Mouse (Mus musculus) adrenal gland, postnatal 10 days (tissue): Measurements from ENCODE around the gene Ksr1. TPM values are rescaled to one million over a fixed set of nuclear protein-coding genes. Genes with fewer than 3 reads are reported as not detected.
A peak's percentile ranks its signal among the peaks of the same experiment; 100 is the strongest.

Experiments used
- DNase-seq: peaks from one replicate; pipeline ENCODE4 v3.0.0; 2021; ENCODE audit warnings: mixed read lengths
- total RNA-seq, 2 experiments: library from RNA; stranded (reverse); gene quantifications; 2 replicates each; pipeline ENCODE4 v1.2.3; 2021

Gene Ksr1
- total RNA-seq, 2 experiments from 2014 or later = 12.0 to 17.3 TPM

DNA sequence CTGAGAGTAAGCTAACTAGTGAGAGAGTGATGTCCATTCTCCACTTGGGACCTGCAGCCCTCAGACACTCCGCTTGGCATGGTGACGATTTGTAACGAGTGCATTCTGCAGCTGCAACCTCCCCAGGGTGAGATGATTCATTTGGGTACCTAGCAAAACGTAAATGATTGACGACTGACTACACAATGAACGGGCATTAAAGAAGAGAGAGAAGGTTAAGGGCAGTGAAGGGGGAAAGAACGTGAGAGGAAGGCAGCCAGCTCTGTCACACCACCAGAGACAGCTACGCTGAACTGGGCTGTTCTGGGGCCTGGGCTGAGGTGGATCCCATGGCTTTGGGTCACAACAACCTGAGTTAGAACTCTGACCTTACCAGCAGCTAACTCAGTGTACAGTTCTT, 81.9 kb downstream of the Ksr1 start:
- DNase-seq = no peak

DNA sequence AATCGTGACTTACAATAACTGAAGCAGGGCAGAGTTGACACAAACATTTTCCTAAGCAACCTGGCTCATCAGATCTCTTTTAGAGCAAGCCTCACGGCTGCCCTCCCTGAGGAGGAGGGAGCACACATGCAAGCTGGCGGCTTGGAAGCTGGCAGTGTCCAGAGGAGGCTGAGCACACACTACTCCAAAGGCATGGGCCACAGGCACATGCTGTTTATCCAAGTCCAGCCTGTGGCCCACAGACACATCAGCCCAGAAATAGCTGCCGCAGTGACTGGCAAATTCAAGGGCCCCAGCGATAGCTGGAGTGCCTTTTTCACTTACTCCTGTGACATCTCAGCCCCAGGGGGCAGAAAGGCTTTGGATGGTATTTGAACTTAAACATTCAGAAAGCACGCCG, 82.6 kb downstream of the Ksr1 start:
- DNase-seq = no peak

DNA sequence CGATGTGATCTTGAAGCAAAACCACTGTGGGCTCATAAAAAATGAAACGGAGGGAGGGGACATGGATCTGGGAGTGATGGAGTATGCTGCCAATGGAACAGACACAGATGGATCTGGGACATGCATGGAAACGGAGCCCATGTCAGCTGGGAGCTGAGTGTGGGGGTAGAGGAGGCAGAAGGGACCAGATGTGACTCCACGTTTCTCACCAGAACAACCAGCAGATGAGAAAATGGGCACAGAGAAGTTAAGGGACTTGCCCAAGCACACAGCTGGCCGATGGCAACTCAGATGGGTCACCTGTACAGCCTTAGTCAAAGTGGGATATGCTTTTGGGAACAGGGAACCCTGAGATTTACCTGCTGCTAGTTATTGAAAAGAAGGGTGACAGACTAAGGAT, 83.3 kb downstream of the Ksr1 start:
- DNase-seq = no peak

DNA sequence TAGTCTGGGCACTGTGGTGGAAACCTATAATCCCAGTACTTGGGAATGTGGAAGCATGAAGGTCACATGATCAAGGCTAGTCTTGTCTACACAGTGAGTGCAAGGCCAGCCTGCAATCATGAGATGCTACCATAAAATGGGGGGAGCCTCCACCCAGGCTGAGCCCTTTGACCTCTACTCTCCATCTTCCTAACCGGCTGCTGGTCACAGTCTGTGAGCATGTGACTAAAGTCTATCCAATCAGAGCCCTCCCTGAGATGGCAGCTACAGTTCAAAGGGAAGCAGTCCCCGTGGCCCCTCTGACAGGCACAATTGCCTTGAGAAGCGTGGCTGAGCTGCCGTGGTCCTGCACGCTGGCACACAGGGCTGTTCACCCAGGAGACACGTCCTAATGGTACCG, 84.4 kb downstream of the Ksr1 start:
- no peak for DNase-seq

DNA sequence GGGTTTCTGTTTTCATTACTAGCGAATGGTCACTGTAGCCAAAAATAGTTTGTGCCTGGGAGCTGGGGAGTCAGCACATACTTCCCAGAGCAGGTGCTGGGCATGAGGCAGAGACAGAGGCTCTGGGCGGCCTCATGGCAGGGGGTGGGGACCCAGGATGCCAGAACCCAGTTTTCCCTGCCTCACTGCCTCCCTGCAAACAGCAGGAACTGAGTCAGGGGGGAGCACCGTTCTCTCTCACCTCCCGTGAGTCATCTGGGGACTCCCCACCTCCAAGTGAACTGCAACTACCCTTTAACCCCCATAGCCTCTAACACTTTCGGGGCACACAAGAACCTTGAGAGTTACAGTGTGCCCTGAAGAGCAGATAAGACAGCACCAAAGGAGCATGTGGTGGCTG, 86.4 kb downstream of the Ksr1 start:
- DNase-seq = no peak

DNA sequence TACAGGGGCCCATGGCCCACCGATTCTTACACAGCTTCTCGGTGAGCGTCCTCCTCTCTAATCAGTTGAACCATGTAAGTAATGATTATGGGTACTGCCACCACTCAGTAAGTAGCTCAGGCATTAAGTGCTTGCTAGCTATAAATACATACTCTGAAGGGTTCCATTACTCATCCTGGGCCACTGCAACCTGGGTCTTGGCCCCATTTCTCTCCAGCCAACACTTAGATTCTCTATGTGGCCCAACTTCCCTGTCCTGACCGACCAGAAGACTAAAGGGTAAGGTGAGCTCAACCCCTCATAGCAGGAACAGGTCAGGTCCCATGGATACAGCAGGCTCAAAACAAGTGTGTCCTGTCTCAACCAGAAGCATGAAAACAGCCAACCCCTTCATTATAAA, 87.1 kb downstream of the Ksr1 start:
- DNase-seq = no peak

DNA sequence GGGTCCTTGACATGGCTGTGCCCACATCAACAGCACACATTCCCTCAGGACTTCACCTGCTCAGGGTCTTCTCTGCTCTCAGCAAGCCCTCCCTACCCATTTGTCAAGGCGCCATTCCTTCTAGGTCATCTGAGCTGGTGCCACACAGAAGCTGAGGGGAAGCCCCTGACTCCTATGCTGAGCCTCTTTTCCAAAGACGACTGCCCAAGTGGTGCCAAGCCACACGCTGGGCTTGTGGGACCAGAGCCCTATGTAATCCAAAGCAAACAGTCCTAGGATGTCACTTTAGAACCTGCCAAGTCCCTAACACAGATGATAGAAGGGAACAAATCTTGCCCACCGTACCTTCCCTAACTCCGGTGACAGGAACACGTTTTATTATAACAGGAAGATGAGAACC, 87.6 kb downstream of the Ksr1 start:
- no peak for DNase-seq

DNA sequence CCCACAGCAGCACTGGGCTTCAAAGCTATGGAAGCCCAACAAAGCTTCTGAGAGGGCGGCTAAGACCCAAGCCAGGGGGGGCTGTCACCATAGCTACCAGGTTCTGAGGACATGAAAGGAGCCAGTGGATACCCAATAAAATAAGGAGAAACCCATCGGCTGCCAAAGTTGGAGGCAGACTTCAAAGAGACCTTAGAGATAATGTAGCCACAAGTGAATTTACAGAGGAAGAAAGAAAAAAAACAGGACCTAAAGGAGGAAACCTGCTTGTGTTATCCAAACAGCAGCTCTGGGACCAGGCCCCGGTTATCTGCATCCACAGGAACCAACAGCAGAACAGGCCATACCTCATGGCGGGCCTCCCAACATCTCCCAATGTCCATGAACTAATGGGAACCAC, 88.4 kb downstream of the Ksr1 start:
- no peak for DNase-seq

DNA sequence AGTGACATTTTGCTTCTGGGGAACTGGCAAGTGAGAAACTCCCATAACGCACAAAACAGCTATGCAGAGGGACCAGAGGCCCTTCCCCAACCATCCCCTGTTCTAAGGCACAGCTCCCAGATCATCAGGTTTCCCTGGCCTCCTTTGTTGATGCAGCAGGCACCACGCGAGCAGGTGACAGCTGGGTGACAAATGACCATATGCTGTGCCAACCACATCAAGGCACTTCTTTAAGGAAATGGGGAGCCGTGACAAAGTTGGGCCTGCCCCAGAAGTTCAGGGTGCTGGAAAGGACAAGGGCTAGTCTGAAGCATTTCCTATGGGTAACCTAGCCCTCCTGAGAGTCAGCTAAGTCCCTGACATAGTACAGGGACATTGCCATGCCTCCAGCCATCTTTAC, 89.3 kb downstream of the Ksr1 start:
- DNase-seq = no peak

DNA sequence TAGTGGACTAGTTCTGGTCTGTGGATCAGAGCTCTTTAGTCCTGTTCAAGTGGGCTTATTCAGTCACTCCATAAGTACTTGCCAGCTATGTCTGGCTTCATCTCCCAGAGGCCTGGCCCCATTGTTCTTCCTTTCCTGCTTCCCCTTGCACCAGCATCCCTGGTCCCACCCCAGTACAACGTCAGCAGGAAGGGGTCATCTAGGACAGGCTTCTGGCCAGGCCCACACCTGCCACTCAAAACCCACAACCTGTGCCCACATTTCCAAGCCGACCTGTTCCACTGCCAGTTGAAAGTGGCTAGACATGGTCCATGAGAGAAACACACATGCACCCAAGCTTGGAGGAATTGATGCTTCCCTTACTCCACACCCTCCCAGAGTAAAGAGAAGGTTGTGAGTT, 90.2 kb downstream of the Ksr1 start:
- no peak for DNase-seq

DNA sequence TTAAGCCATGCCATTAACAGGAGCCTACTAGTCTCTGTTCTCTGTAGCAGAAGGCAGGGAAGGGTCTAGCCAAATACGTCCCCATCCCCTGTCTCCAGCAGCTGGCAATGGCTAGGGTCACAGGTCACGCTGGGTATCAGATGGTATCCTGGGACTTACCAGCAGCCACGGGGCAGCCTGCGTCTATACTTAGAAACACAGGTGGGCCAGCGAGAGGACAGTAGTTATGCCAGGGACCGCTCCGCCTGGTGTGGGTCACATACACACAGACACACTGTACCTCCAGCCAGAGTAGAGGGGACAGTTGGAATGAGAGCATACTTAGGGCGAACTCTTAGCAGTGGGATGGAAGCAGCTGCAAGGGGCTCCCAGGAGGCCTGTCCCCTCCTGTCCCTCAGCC, 91.0 kb downstream of the Ksr1 start:
- no peak for DNase-seq

DNA sequence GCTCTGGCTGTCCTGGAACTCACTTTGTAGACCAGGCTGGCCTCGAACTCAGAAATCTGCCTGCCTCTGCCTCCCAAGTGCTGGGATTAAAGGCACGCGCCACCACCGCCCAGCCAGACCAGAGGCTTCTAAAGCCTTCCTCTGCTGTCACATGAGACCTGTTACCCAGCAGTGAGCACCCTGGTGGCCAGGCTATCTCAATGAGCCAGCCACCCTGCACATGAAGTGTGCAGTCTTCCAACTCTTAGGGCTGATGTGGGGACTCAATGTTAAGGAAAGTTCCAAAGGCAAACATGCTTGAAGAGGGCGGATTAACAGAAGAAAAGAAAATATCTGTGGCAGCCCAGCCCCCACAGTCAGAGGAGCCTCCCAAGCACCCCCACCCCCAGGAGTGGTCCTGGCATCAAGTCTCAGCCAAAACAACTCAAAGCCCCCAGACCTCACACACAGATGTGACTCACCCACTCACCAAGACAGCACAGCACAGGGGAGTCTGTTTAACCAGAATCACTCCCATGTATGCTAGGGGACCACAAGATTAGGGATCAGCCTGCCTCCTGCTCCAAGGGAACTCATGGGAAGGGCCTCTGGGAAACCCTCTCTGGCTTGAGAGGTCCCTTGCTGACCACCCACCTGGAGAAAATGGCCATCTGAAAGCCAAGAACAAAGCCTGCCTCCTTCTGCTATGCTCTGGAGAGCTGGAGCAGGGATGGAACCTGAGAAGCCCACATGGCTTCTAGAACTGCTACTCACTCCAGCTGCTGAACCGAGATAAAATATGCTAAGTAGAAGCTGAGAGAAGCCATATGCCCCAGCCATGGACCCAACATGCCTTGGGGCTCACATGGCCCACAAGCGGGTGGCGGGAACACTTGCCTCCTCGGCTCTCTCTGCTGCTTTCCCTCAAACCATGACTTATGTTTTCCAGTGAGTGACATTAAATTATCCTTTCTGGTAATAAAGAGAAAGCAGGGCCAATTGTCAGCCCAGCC, 91.8 kb downstream of the Ksr1 start:
- no peak for DNase-seq

DNA sequence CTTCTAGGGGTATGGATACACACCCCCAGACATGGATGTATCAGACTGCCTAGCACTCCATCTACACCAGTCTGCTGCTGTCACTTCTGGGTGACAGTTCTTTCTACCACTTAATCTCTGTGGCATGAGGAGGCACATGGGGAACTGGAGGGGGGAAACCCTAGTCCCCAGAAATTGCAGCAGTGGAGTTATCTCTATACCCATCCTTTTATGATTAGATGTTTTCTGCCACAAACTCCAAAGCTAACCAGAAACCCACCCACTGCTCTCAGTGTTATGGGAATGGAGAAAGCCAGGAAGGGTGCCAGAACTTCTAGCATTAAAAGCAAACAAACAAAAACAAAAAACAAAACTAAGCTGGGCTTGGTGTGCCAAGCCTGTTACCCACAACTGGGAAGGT, 92.8 kb downstream of the Ksr1 start:
- DNase-seq = no peak

DNA sequence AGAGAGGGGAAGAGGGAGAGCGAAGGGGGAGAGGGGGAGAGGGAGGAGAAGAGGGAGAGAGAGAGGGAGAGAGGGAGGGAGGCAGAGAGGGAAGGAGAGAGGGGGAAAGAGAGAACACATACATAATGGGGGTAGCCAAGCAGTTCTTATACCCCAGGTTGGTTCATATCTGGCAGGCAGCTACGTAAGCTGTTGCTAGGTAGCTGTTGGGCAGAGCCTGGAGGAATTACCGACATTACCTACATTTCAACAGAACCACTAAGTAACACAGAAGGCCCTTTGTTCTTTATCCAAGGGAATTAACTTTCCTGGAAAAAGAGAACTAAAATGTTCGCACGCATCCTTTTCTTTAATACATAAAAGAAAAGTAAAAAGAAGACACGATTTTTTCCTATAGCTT, 93.4 kb downstream of the Ksr1 start:
- no peak for DNase-seq

DNA sequence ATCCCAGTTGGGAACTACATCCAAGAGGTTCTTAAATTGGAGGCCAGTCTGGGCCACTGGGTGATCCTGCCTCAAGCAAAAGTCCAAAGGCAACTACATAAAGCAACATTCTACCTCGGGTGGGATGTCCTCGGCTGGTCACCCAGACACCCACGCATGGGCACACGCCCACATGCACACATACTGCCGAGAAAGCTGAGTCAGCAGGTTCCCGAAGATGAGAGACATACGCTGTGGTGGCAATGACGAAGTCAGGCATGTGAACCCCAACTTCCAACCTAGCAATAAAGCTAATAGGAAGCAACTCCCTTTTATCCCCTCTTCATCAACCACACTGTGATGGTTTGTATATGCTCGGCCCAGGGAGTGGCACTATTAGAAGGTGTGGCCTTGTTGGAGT, 94.7 kb downstream of the Ksr1 start:
- no peak for DNase-seq

DNA sequence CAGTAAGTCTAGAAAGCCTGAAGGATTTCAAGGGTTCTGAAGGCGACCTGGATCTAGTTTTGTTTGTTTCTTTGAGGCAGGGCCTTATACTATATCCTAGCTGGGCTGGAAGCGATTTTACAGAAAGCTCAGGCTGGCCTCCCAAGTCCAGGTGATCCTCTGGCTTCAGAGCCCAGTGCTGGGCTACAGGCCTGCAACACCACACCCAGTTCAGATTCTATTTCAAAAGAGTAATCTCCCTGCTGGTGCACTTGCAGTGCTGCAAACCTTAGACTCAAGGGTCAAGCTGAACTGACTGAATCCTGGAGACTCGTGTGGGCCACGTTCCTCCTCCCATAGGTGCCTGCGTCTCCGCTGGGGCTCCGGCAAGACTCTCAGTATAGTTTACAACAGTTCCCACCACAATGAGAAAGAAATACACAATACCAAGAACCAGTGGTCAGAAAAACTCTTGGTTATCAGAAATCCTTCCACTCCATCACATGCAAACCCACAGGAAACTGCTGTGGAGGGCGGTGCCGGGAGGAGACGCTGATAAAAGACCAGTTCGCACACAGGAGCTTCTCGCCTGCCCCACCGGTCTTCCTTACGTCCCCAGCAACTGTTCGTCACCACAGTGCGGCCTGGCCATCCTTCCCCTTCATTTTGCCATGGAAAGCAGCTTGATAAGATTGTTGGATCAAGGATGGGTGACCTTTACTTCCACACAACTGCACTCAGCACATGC, 95.3 kb downstream of the Ksr1 start:
- no peak for DNase-seq

DNA sequence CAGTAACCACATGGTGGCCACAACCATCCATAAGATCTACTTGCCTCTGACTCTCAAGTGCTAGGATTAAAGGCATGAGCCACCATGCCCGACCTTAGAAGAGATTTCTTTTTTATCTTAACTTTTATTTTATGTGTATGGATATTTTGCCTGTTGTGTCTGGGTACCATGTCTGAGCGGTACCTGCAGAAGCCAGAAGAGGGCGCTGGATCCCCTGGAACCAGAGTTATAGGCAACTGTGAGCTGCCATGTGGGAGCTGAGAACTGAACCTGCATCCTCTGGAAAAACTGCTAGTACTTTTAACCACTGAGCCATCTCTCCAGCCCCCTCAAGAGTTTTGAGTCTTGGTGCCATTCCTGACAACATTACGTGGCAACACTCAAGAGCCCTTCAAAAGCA, 97.3 kb downstream of the Ksr1 start:
- DNase-seq = no peak

DNA sequence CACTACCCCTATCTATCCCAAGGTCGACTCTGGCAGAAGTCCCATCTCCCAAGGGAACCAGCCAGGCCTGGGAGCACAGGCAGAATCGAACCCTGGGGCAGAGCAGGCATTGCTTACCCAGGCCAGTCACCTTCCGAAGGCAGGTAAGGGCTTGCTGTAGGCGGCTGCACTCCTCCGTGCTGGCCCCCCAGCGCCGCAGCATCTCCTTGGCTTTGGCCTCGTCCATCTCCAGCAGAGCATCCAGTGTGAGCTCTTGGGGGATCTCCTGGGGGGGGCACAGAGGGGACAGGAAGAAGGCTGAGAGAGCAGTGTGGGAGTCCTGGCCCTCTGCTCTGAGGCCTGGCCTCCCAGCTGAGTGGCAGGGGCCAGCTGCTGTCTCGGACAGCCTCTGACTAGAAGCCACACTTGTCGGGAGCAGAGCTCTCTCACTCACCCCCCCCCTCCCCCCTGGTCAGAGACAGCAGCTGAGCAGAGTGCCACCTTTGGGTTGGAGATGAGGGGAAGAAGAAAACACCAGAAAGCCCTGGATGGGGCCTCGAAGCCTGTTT, 99.0 kb downstream of the Ksr1 start:
- no peak for DNase-seq

DNA sequence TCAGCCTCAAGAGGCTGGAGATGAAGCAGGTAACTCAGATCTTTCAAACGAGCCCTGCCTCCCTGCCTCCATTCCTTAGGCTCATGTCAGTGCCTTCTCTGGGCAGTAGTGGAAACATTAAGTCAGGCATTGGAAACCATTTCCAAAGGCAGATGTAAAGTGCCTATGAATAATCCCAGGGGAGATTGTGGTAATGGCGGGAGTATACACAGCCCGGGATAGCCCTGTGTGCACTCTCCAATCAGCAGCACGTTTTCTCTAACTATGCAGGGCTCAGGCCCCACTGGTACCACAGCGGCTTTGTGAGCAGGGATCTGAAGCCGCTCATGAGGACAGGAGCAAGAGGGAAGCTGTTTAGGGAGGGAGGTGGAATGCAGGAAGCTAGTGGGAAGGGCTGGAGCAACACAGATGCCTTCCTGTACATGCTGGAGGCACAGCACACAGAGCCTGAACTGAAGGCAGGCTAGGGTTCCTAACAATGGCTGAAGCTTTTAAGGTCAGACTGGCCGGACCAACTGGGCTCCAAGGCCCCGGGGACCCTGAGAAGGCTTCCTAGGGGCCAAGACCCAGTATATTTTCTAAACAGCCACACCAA, 99.5 kb downstream of the Ksr1 start:
- no peak for DNase-seq

DNA sequence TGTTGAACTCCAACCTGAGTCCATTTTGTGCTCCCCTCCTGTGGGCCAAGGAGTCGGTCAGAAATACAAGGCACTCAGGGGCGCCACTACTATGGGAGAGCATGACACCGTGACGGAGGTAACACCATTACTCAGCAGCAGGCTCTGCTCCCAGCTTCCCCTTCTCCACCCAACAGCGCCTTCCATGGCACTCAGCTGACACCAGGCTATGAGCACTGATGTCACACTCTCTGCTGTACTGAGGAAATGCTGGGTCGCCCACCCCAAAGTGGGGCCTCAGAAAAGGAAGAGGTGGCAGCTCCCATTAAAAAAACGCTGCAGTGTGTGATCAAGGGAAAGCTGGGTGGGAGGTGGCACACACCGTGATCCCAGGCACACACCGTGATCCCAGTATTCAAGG, 101.0 kb downstream of the Ksr1 start:
- DNase-seq = no peak

DNA sequence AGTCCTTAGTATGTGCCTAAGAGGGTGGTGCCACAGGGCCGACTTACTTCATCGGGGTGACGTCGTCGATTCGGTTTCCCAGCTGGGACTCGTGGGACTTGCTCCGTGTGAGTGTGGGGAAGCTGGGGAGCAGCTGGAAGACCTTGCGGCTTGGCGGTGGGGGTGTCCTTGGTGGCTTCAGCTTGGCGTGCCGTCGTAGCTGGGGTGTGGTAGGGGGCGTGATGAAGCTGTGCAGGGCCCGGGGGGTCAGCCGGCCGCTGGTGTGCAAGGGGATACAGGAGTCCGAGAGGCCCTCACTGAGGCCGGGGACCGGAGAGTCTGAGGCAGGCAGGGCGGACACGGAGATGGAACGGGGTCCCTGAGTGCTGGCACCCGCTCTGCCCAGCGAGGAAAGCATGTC, 101.4 kb downstream of the Ksr1 start:
- DNase-seq = no peak

DNA sequence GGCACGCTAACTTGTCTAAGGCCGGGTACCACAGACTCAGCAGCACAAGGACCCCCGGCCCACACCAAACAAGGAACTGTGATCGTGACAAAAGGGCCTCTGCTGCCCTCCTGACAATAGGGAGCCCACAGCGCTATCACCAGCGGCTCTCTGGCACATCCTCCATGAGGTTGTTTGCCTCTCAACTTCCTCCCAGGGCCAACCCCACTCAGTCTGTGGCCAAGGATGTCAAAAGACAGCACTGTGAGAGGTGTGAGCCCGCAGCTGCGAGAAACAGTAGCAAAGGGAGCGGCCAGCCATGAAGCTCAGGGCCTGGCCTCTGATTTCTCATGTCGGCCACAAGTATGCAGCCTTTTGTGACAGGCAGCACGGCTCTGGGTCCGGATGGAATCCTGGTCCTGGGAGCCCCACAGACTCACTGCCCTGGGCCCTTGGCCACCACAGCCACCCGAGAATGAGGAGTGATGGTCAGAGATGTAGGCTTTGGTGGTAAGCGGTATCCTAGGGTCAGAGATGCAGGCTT, 104.2 kb downstream of the Ksr1 start:
- no peak for DNase-seq

DNA sequence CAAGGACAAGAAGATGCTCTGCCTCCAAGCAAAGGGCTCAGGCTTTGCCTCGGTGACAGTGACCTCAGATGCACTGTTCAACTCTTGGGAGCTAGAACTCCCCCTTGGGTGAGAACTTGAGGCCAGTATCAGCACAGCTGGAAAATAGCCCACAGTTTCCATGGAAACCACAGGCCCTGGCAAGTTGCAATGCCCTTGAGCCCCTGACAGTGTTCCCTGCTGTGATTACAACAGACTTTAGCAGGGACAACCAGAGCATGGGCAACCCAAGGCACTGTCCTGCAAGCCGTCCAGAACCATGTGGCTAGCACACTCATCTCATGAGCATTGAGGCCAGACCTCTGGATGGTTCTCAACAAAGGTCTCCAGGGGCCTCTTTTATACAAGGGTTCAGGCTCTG, 106.7 kb downstream of the Ksr1 start:
- peak; percentile 94 for DNase-seq
